Mouse (Mus musculus): Measurements from ENCODE around the gene Smpd4. TPM values are rescaled to one million over a fixed set of nuclear protein-coding genes. Genes with fewer than 3 reads are reported as not detected.

Gene Smpd4
- total and polyA plus RNA-seq, 3 experiments: 38.6 to 97.1 (median 55.5) TPM

- Histone ChIP-seq H3K27me3 (replicated peaks) (no peaks in the 10 kb centered on the region), H3K9ac (ENCODE audit: insufficient read depth, low read depth) (no peak overlapping the region), H3K4me3 (replicated peaks in 1 of 3; ENCODE audit: low read depth in 2 of 3, low read length in 2 of 3, poor library complexity in 1 of 3) (no peak overlapping the region), H3K9me3 (replicated peaks; ENCODE audit: low read length) (no peaks in the 10 kb centered on the region), H3K4me2 (ENCODE audit: insufficient read depth, low read depth, poor library complexity, severe bottlenecking) (no peak overlapping the region), H3K27ac (ENCODE audit: insufficient read depth, low read depth) (no peak overlapping the region), H3K36me3 (replicated peaks in 1 of 2; ENCODE audit: control insufficient read depth in 1 of 2, insufficient read depth in 1 of 2, low read length in 1 of 2) (peaks cover 74 to 94% of the 10 kb centered on the region in 2 experiments), H3K4me1 (ENCODE audit: control insufficient read depth in 1 of 2, insufficient read depth in 2 of 2) (no peaks in the 10 kb centered on the region), H3K79me2 (replicated peaks; ENCODE audit: control insufficient read depth, extremely low read depth, insufficient read depth, poor library complexity, severe bottlenecking) (no peaks in the 10 kb centered on the region)
- in situ Hi-C loops (cut with MboI; ENCODE audit: low pct_ligation_motif_present, low pct_unique_long_range_greater_than_20kb, low sequenced_read_pairs): no loop called here
- dilution Hi-C loops (cut with MboI; ENCODE audit: extremely low pct_ligation_motif_present, extremely low pct_unique_long_range_greater_than_20kb, low sequenced_read_pairs): no loop called here
- TF ChIP-seq ELF1 (IDR thresholded peaks at IDR 0.05; ENCODE audit: low read depth, low read length): no peak
- no peak for TF ChIP-seq USF1 (IDR thresholded peaks at IDR 0.05; ENCODE audit: low read depth, low read length)
- TF ChIP-seq NRF1 (IDR thresholded peaks at IDR 0.05; ENCODE audit: low read depth, low read length): no peak
- no peak for TF ChIP-seq EP300 (IDR thresholded peaks at IDR 0.05; ENCODE audit: low read length)
- TF ChIP-seq CTCF (conservative IDR thresholded peaks at IDR 0.05 in 1 of 2, IDR thresholded peaks at IDR 0.05 in 1 of 2; ENCODE audit: low read depth in 2 of 2, low read length in 2 of 2): no peak
- no peak for TF ChIP-seq USF2 (conservative IDR thresholded peaks at IDR 0.05; ENCODE audit: low read depth, low read length)
- no peak for DNase-seq (ENCODE audit: extremely low read depth)
Measured at GRCm38 (mm10) chr16:17638036-17638628, 19.0 kb downstream of the Smpd4 start.

DNA sequence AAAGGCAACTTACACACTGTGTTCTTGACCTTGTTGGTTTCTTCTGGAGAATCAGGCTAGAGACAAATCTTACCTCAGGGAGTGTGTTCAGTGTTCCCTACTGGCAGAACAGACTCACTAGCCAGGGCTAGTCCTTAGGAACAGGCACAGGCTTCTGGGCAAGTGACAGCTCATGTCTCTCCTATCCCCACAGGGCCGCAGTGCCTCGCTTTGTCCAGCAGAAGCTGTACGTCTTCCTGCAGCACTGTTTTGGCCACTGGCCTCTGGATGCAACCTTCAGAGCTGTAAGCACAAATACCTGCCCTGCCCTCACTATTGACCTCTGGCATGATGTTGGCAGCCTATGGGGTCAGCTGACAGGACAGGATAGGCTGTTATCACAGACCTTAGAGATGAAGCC, 19.9 kb downstream of the Smpd4 start:
- TF ChIP-seq CTCF (conservative IDR thresholded peaks at IDR 0.05 in 1 of 2, IDR thresholded peaks at IDR 0.05 in 1 of 2; ENCODE audit: low read depth in 2 of 2, low read length in 2 of 2): no peak
- no peak overlapping the region for H3K27ac ChIP-seq (ENCODE audit: insufficient read depth, low read depth)

GRCm38 (mm10) chr16:17639951-17640350, 20.8 kb downstream of the Smpd4 start:
- Histone ChIP-seq H3K27me3 (replicated peaks) (no peaks in the 10 kb centered on the region), H3K4me2 (ENCODE audit: insufficient read depth, low read depth, poor library complexity, severe bottlenecking) (no peak overlapping the region), H3K79me2 (replicated peaks; ENCODE audit: control insufficient read depth, extremely low read depth, insufficient read depth, poor library complexity, severe bottlenecking) (no peaks in the 10 kb centered on the region), H3K9me3 (replicated peaks; ENCODE audit: low read length) (no peaks in the 10 kb centered on the region), H3K4me3 (replicated peaks in 1 of 3; ENCODE audit: low read depth in 2 of 3, low read length in 2 of 3, poor library complexity in 1 of 3) (no peak overlapping the region), H3K27ac (ENCODE audit: insufficient read depth, low read depth) (no peak overlapping the region), H3K36me3 (replicated peaks in 1 of 2; ENCODE audit: control insufficient read depth in 1 of 2, insufficient read depth in 1 of 2, low read length in 1 of 2) (peaks cover 72 to 97% of the 10 kb centered on the region in 2 experiments), H3K9ac (ENCODE audit: insufficient read depth, low read depth) (no peak overlapping the region), H3K4me1 (ENCODE audit: control insufficient read depth in 1 of 2, insufficient read depth in 2 of 2) (no peaks in the 10 kb centered on the region)
- in situ Hi-C loops (cut with MboI; ENCODE audit: low pct_ligation_motif_present, low pct_unique_long_range_greater_than_20kb, low sequenced_read_pairs) (no loop called here), dilution Hi-C loops (cut with MboI; ENCODE audit: extremely low pct_ligation_motif_present, extremely low pct_unique_long_range_greater_than_20kb, low sequenced_read_pairs) (no loop called here)
- DNase-seq (ENCODE audit: extremely low read depth): no peak
- no peak for TF ChIP-seq JUN (IDR thresholded peaks at IDR 0.05; ENCODE audit: insufficient read depth, low read depth, low read length)
- no peak for TF ChIP-seq RAD21 (IDR thresholded peaks at IDR 0.05; ENCODE audit: low read depth, low read length)
- no peak for TF ChIP-seq SMC3 (IDR thresholded peaks at IDR 0.05; ENCODE audit: low read depth, low read length)

More for the DNA sequence above, 19.9 kb downstream of the Smpd4 start:
- dilution Hi-C loops (cut with MboI; ENCODE audit: extremely low pct_ligation_motif_present, extremely low pct_unique_long_range_greater_than_20kb, low sequenced_read_pairs): no loop called here
- Histone ChIP-seq H3K79me2 (replicated peaks; ENCODE audit: control insufficient read depth, extremely low read depth, insufficient read depth, poor library complexity, severe bottlenecking) (no peaks in the 10 kb centered on the region), H3K36me3 (replicated peaks in 1 of 2; ENCODE audit: control insufficient read depth in 1 of 2, insufficient read depth in 1 of 2, low read length in 1 of 2) (peaks cover 73 to 94% of the 10 kb centered on the region in 2 experiments), H3K27me3 (replicated peaks) (no peaks in the 10 kb centered on the region), H3K9ac (ENCODE audit: insufficient read depth, low read depth) (no peak overlapping the region), H3K4me3 (replicated peaks in 1 of 3; ENCODE audit: low read depth in 2 of 3, low read length in 2 of 3, poor library complexity in 1 of 3) (no peak overlapping the region), H3K4me1 (ENCODE audit: control insufficient read depth in 1 of 2, insufficient read depth in 2 of 2) (no peaks in the 10 kb centered on the region), H3K9me3 (replicated peaks; ENCODE audit: low read length) (no peaks in the 10 kb centered on the region), H3K4me2 (ENCODE audit: insufficient read depth, low read depth, poor library complexity, severe bottlenecking) (no peak overlapping the region)
- DNase-seq (ENCODE audit: extremely low read depth): no peak
- in situ Hi-C loops (cut with MboI; ENCODE audit: low pct_ligation_motif_present, low pct_unique_long_range_greater_than_20kb, low sequenced_read_pairs): no loop called here

All from CH12.LX (cell line).